8 mouse cellular contexts compared by ENCODE assay signal in genomic region chr12:73997297-73998127, GRCm38 (mm10). TPM values are rescaled to one million over a fixed set of nuclear protein-coding genes. Genes with fewer than 3 reads are reported as not detected.
DNase-seq lines count a peak whose midpoint lies in the region; ATAC-seq and TF ChIP-seq lines count a peak whose summit lies in the region.

Gene Syt16, plus strand, starts transcription at chr12:73997661.

- peak; percentile 49; the same call in 1 of the 2 replicates for ATAC-seq in kidney, postnatal 0 days (replicated peaks; ENCODE audit: low FRiP score, low read depth)
- peak; percentile 89 for ATAC-seq in hindbrain, embryonic 13.5 days (ENCODE audit: low FRiP score)
- 0 out of 2 replicates have a peak, but pooled peaks have one; percentile 30 for ATAC-seq in limb, embryonic 14.5 days (ENCODE audit: low FRiP score, low read depth)
- ATAC-seq in erythroblast, adult 5-6 weeks (replicated peaks; ENCODE audit: low FRiP score, poor library complexity, severe bottlenecking) = no peak

- no peak for TF ChIP-seq POLR2A in limb, embryonic 14.5 days (IDR thresholded peaks at IDR 0.05; ENCODE audit: borderline replicate concordance, extremely low read depth, insufficient read depth, insufficient read length)

- 1% methylated on average over 66 of the region's 67 CpGs for WGBS in kidney, postnatal 0 days
- WGBS in hindbrain, embryonic 13.5 days = under 1% methylated on average over 67 of the region's 67 CpGs
- WGBS in limb, embryonic 14.5 days = 3% methylated on average over 31 of the region's 67 CpGs

- TF ChIP-seq CTCF in kidney, postnatal 0 days (IDR thresholded peaks at IDR 0.05; ENCODE audit: low read depth) = no peak

- H3K9me3 ChIP-seq in kidney, postnatal 0 days (replicated peaks; ENCODE audit: low read length) = no peaks in the 10 kb centered on the region
- no peaks in the 10 kb centered on the region for H3K9me3 ChIP-seq in hindbrain, embryonic 13.5 days
- H3K9me3 ChIP-seq in limb, embryonic 14.5 days (ENCODE audit: control insufficient read depth, low read length) = no peaks in the 10 kb centered on the region

- H3K9ac ChIP-seq in kidney, postnatal 0 days (ENCODE audit: low read depth, low read length) = peak within 1 kb of the TSS; percentile 58
- H3K9ac ChIP-seq in hindbrain, embryonic 13.5 days = peak within 1 kb of the TSS; percentile 83
- H3K9ac ChIP-seq in limb, embryonic 14.5 days (ENCODE audit: low read depth, low read length, severe bottlenecking) = peak within 1 kb of the TSS; percentile 78

- no peak within 1 kb of the TSS for H3K27ac ChIP-seq in kidney, postnatal 0 days
- H3K27ac ChIP-seq in hindbrain, embryonic 13.5 days = peak within 1 kb of the TSS; percentile 86
- no peak within 1 kb of the TSS for H3K27ac ChIP-seq in limb, embryonic 14.5 days (replicated peaks; ENCODE audit: low read depth, low read length)

- 0 out of 2 replicates have a peak, but pooled peaks cover 6% of the 10 kb centered on the region for H3K4me1 ChIP-seq in kidney, postnatal 0 days (replicated peaks; ENCODE audit: insufficient read depth, low read length)
- peaks cover 15% of the 10 kb centered on the region for H3K4me1 ChIP-seq in hindbrain, embryonic 13.5 days (replicated peaks)
- H3K4me1 ChIP-seq in limb, embryonic 14.5 days (ENCODE audit: control insufficient read depth, insufficient read depth, low read length) = peaks cover 5% of the 10 kb centered on the region

- H3K27me3 ChIP-seq in kidney, postnatal 0 days (ENCODE audit: insufficient read depth, low read length) = peaks cover 4% of the 10 kb centered on the region; the same call in 1 of the 2 replicates
- peaks cover 32% of the 10 kb centered on the region for H3K27me3 ChIP-seq in hindbrain, embryonic 13.5 days
- peaks cover 17% of the 10 kb centered on the region; the same call in 1 of the 2 replicates for H3K27me3 ChIP-seq in limb, embryonic 14.5 days (ENCODE audit: control insufficient read depth, insufficient read depth, low read length)

- H3K4me2 ChIP-seq in kidney, postnatal 0 days (ENCODE audit: low read length) = peak within 1 kb of the TSS; percentile 92
- H3K4me2 ChIP-seq in hindbrain, embryonic 13.5 days = peak within 1 kb of the TSS; percentile 78
- H3K4me2 ChIP-seq in limb, embryonic 14.5 days (replicated peaks; ENCODE audit: low read depth, low read length, severe bottlenecking) = peak within 1 kb of the TSS; percentile 84

- peak within 1 kb of the TSS; percentile 49 for H3K4me3 ChIP-seq in kidney, postnatal 0 days (replicated peaks; ENCODE audit: low read depth, low read length)
- peak within 1 kb of the TSS; percentile 57 for H3K4me3 ChIP-seq in hindbrain, embryonic 13.5 days
- peak within 1 kb of the TSS; percentile 59 for H3K4me3 ChIP-seq in limb, embryonic 14.5 days (replicated peaks; ENCODE audit: low read length)

- DNase-seq in kidney, postnatal 0 days (ENCODE audit: low spot score) = no peak
- DNase-seq in kidney, adult 9 months = no peak
- DNase-seq in embryo, embryonic 10 days (ENCODE audit: low spot score) = peak; percentile 10
- no peak for DNase-seq in limb, embryonic 14.5 days (ENCODE audit: low spot score)
- peak; percentile 68 for DNase-seq in right cerebral cortex, postnatal 14 days
- no peak for DNase-seq in kidney, adult 18-20 months

- H3K36me3 ChIP-seq in kidney, postnatal 0 days (ENCODE audit: insufficient read depth, low read length) = no peaks in the 10 kb centered on the region
- H3K36me3 ChIP-seq in hindbrain, embryonic 13.5 days = no peaks in the 10 kb centered on the region
- H3K36me3 ChIP-seq in limb, embryonic 14.5 days (ENCODE audit: control insufficient read depth, insufficient read depth, low read length) = no peaks in the 10 kb centered on the region

RNA-seq across cellular contexts. Expression of gene Syt16, which starts in this region (rescaled TPM):
- polyA plus RNA-seq in kidney, postnatal 0 days (2015; fragmentation: Nextera tagmentation; extraction: Ambion mirVana) = 0.36 and 0.67 TPM in 2 replicates
- 50.9 and 53.6 TPM in 2 replicates for polyA plus RNA-seq in hindbrain, embryonic 13.5 days (2015; fragmentation: Nextera tagmentation; extraction: Ambion mirVana)
- 2.4 and 2.8 TPM in 2 replicates for polyA plus RNA-seq in limb, embryonic 14.5 days (2012; rRNA removed)
- polyA plus RNA-seq in limb, embryonic 14.5 days (2014; fragmentation: Nextera tagmentation; extraction: Ambion mirVana) = 4.3 and 5.0 TPM in 2 replicates
- not detected in 2 replicates for total RNA-seq in erythroblast, adult 5-6 weeks (2015; ENCODE audit: low replicate concordance)
- not detected in 2 replicates for total RNA-seq in erythroblast, adult 5-6 weeks (2017; ENCODE audit: low replicate concordance)

Comparison
In these comparisons a context has a peak if more than half of its experiments do, and no peak if none do; other contexts are left out.
1. Peak in ATAC-seq, H3K4me3 ChIP-seq, H3K9ac ChIP-seq and H3K4me2 ChIP-seq in kidney, postnatal 0 days; RNA of the gene not detected or under 1 TPM.
2. DNase-seq: peak in embryo, embryonic 10 days (single experiment) and right cerebral cortex, postnatal 14 days (single experiment); none in kidney, postnatal 0 days (single experiment), kidney, adult 9 months (single experiment), limb, embryonic 14.5 days (single experiment) and kidney, adult 18-20 months (single experiment).
3. Peak in every context shown above with its lines, with median percentiles within 50 percentile points of each other: H3K4me2 ChIP-seq, H3K4me3 ChIP-seq and H3K9ac ChIP-seq.